Mouse (Mus musculus): ENCODE data around the gene Ppp4r1. TPM values are rescaled to one million over a fixed set of nuclear protein-coding genes. Genes with fewer than 3 reads are reported as not detected.

Gene Ppp4r1
- 21.2 and 26.5 TPM in 2 replicates for polyA plus RNA-seq (2015; fragmentation: Nextera tagmentation; extraction: Ambion mirVana)

- H3K4me2 ChIP-seq (replicated peaks; ENCODE audit: low read depth, low read length), result peak within 1 kb of the TSS; percentile 81
- H3K27me3 ChIP-seq (replicated peaks; ENCODE audit: insufficient read depth, low read length), result no peaks in the 10 kb centered on the region
- H3K27ac ChIP-seq (ENCODE audit: low read length), result peak within 1 kb of the TSS; percentile 99
- peak; percentile 91 for DNase-seq (ENCODE audit: low spot score)
- peaks cover 8% of the 10 kb centered on the region; the same call in 1 of the 2 replicates for H3K4me1 ChIP-seq (ENCODE audit: insufficient read depth, low read depth, low read length)
- H3K36me3 ChIP-seq (ENCODE audit: insufficient read depth, low read length), result no peaks in the 10 kb centered on the region
- H3K4me3 ChIP-seq (ENCODE audit: low read depth, low read length), result peak within 1 kb of the TSS; percentile 96
- peak within 1 kb of the TSS; percentile 98 for H3K9ac ChIP-seq (replicated peaks; ENCODE audit: low read depth)
- ATAC-seq, result peak; percentile 92
- TF ChIP-seq EP300 (IDR thresholded peaks at IDR 0.05) (no peak), CTCF (IDR thresholded peaks at IDR 0.05) (peak; percentile 53)
- under 1% methylated on average over 61 of the region's 81 CpGs for WGBS
- H3K9me3 ChIP-seq (ENCODE audit: low read length), result no peaks in the 10 kb centered on the region
Measured at GRCm38 (mm10) chr17:65782551-65783141, at the start of gene Ppp4r1. Gene Ppp4r1, plus strand, starts transcription at chr17:65782573.

DNA sequence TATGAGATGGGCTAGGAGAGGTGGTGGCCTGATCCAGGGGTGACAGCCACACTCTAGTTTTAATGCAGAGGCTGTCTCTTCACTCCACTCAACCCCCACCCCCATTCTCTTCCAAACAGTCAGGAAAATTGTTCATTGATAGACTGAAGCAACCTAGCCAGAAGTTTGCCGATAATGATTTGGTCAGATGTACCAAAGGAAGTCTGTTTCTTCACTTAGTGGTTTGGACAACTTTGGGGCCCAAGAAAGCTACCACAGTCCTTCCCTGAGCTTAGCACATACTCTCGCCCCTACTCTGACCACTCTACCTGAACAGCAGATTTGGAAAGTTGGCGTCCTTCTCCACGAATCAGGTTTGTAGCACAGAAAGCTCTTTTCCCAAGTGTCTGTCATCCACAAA lies 49.7 kb upstream of the Ppp4r1 start:
- 61% methylated on average over 4 of the region's 4 CpGs for WGBS
- no peaks in the 10 kb centered on the region for H3K27me3 ChIP-seq (replicated peaks; ENCODE audit: insufficient read depth, low read length)
- no peak overlapping the region for H3K4me2 ChIP-seq (replicated peaks; ENCODE audit: low read depth, low read length)
- ATAC-seq (no peak), DNase-seq (ENCODE audit: low spot score) (no peak)
- no peaks in the 10 kb centered on the region for H3K9me3 ChIP-seq (ENCODE audit: low read length)
- no peak for TF ChIP-seq CTCF (IDR thresholded peaks at IDR 0.05)
- H3K9ac ChIP-seq (replicated peaks; ENCODE audit: low read depth), result no peak overlapping the region
- no peaks in the 10 kb centered on the region for H3K4me1 ChIP-seq (ENCODE audit: insufficient read depth, low read depth, low read length)
- no peaks in the 10 kb centered on the region for H3K36me3 ChIP-seq (ENCODE audit: insufficient read depth, low read length)
- H3K4me3 ChIP-seq (ENCODE audit: low read depth, low read length), result no peak overlapping the region
- H3K27ac ChIP-seq (ENCODE audit: low read length), result no peak overlapping the region

DNA sequence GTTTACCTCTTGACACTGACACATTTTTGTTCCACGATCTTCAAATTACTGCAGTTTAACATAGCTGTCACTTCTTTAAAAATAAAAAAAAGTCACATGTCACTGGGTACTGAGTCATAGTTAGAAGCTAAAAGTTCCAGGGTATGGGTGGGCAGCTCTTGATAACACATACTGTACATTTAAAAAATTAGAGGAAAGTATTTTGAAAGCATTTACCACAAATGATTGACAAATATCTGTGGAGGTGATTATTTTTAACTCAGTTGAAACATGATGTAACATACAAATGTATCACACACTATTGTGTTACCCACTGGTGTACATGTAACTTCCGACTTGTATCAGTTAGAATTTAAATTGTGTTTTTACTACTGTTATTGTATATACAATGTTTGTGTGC lies 47.3 kb upstream of the Ppp4r1 start:
- no peaks in the 10 kb centered on the region for H3K27me3 ChIP-seq (replicated peaks; ENCODE audit: insufficient read depth, low read length)
- H3K9me3 ChIP-seq (ENCODE audit: low read length), result no peaks in the 10 kb centered on the region
- no peak for TF ChIP-seq EP300 (IDR thresholded peaks at IDR 0.05)
- H3K4me3 ChIP-seq (ENCODE audit: low read depth, low read length), result no peak overlapping the region
- no peaks in the 10 kb centered on the region for H3K4me1 ChIP-seq (ENCODE audit: insufficient read depth, low read depth, low read length)
- H3K4me2 ChIP-seq (replicated peaks; ENCODE audit: low read depth, low read length), result no peak overlapping the region
- DNase-seq (ENCODE audit: low spot score) (no peak), ATAC-seq (no peak)
- H3K9ac ChIP-seq (replicated peaks; ENCODE audit: low read depth), result no peak overlapping the region
- no peak overlapping the region for H3K27ac ChIP-seq (ENCODE audit: low read length)
- WGBS, result 81% methylated on average over 2 of the region's 2 CpGs
- no peaks in the 10 kb centered on the region for H3K36me3 ChIP-seq (ENCODE audit: insufficient read depth, low read length)

GRCm38 (mm10) chr17:65737175-65737574 lies 45.2 kb upstream of the Ppp4r1 start:
- peak overlapping the region; percentile 39; the same call in 1 of the 2 replicates for H3K27ac ChIP-seq (ENCODE audit: low read length)
- 68% methylated on average over 5 of the region's 5 CpGs for WGBS
- peak; percentile 54 for ATAC-seq

GRCm38 (mm10) chr17:65737622-65738021 lies 44.8 kb upstream of the Ppp4r1 start:
- no peak overlapping the region for H3K4me2 ChIP-seq (replicated peaks; ENCODE audit: low read depth, low read length)
- H3K27ac ChIP-seq (ENCODE audit: low read length), result peak overlapping the region; percentile 54; the same call in 1 of the 2 replicates
- no peak overlapping the region for H3K9ac ChIP-seq (replicated peaks; ENCODE audit: low read depth)
- TF ChIP-seq CTCF (IDR thresholded peaks at IDR 0.05), result no peak
- no peak for TF ChIP-seq EP300 (IDR thresholded peaks at IDR 0.05)
- 59% methylated on average over 6 of the region's 6 CpGs for WGBS
- H3K27me3 ChIP-seq (replicated peaks; ENCODE audit: insufficient read depth, low read length), result no peaks in the 10 kb centered on the region
- H3K9me3 ChIP-seq (ENCODE audit: low read length), result no peaks in the 10 kb centered on the region
- 0 out of 2 replicates have a peak, but pooled peaks cover 4% of the 10 kb centered on the region for H3K36me3 ChIP-seq (ENCODE audit: insufficient read depth, low read length)
- DNase-seq (ENCODE audit: low spot score) (peak; percentile 46), ATAC-seq (peak; percentile 90)
- H3K4me3 ChIP-seq (ENCODE audit: low read depth, low read length), result no peak overlapping the region
- no peaks in the 10 kb centered on the region for H3K4me1 ChIP-seq (ENCODE audit: insufficient read depth, low read depth, low read length)

More at GRCm38 (mm10) chr17:65737175-65737574, 45.2 kb upstream of the Ppp4r1 start:
- Histone ChIP-seq H3K4me1 (ENCODE audit: insufficient read depth, low read depth, low read length) (no peaks in the 10 kb centered on the region), H3K4me3 (ENCODE audit: low read depth, low read length) (no peak overlapping the region), H3K27me3 (replicated peaks; ENCODE audit: insufficient read depth, low read length) (no peaks in the 10 kb centered on the region), H3K4me2 (replicated peaks; ENCODE audit: low read depth, low read length) (no peak overlapping the region), H3K9ac (replicated peaks; ENCODE audit: low read depth) (no peak overlapping the region), H3K9me3 (ENCODE audit: low read length) (no peaks in the 10 kb centered on the region), H3K36me3 (ENCODE audit: insufficient read depth, low read length) (0 out of 2 replicates have a peak, but pooled peaks cover 4% of the 10 kb centered on the region)
- TF ChIP-seq EP300 (IDR thresholded peaks at IDR 0.05), result peak; percentile 47; the same call in 1 of the 2 replicates
- no peak for TF ChIP-seq CTCF (IDR thresholded peaks at IDR 0.05)
- DNase-seq (ENCODE audit: low spot score), result peak; percentile 28

GRCm38 (mm10) chr17:65739874-65740725 lies 42.3 kb upstream of the Ppp4r1 start:
- WGBS, result 76% methylated on average over 15 of the region's 15 CpGs

More at GRCm38 (mm10) chr17:65739874-65740725, 42.3 kb upstream of the Ppp4r1 start:
- ATAC-seq (no peak), DNase-seq (ENCODE audit: low spot score) (no peak)
- H3K36me3 ChIP-seq (ENCODE audit: insufficient read depth, low read length), result 0 out of 2 replicates have a peak, but pooled peaks cover 4% of the 10 kb centered on the region
- H3K27me3 ChIP-seq (replicated peaks; ENCODE audit: insufficient read depth, low read length), result no peaks in the 10 kb centered on the region
- H3K4me3 ChIP-seq (ENCODE audit: low read depth, low read length), result no peak overlapping the region
- no peaks in the 10 kb centered on the region for H3K4me1 ChIP-seq (ENCODE audit: insufficient read depth, low read depth, low read length)
- no peak overlapping the region for H3K27ac ChIP-seq (ENCODE audit: low read length)
- no peaks in the 10 kb centered on the region for H3K9me3 ChIP-seq (ENCODE audit: low read length)
- TF ChIP-seq CTCF (IDR thresholded peaks at IDR 0.05), result no peak
- no peak for TF ChIP-seq EP300 (IDR thresholded peaks at IDR 0.05)
- no peak overlapping the region for H3K9ac ChIP-seq (replicated peaks; ENCODE audit: low read depth)
- no peak overlapping the region for H3K4me2 ChIP-seq (replicated peaks; ENCODE audit: low read depth, low read length)

All from lung, postnatal 0 days (tissue).